Mouse (Mus musculus) ES-Bruce4 (cell line): Measurements from ENCODE around the gene Cmtm3. TPM values are rescaled to one million over a fixed set of nuclear protein-coding genes. Genes with fewer than 3 reads are reported as not detected.
A peak's percentile ranks its signal among the peaks of the same experiment; 100 is the strongest.

Experiments
- H3K27ac ChIP-seq: 2 replicates; pipeline ENCODE4 v1.5.1; 2012; ENCODE audit warnings: low read length, inconsistent platforms; ENCODE audit not compliant: insufficient read depth
- H3K27me3 ChIP-seq: 2 replicates; pipeline ENCODE4 v1.6.1; 2012; ENCODE audit warnings: mild to moderate bottlenecking, low read length, inconsistent platforms; ENCODE audit not compliant: control insufficient read depth, poor library complexity, insufficient read depth, severe bottlenecking
- H3K36me3 ChIP-seq: 2 replicates; pipeline ENCODE4 v1.6.1; 2012; ENCODE audit warnings: inconsistent platforms, mild to moderate bottlenecking, low read length, moderate library complexity; ENCODE audit not compliant: control insufficient read depth, poor library complexity, insufficient read depth, severe bottlenecking
- H3K4me1 ChIP-seq: one replicate; pipeline ENCODE4 v1.8.1; 2011; ENCODE audit warnings: low read length; ENCODE audit not compliant: control insufficient read depth, insufficient read depth
- H3K4me3 ChIP-seq: 2 replicates; pipeline ENCODE4 v1.5.1; 2011; ENCODE audit warnings: low read depth, mild to moderate bottlenecking, low read length
- H3K9ac ChIP-seq: 2 replicates; pipeline ENCODE4 v1.6.1; 2012; ENCODE audit warnings: low read depth, mild to moderate bottlenecking, inconsistent platforms; ENCODE audit not compliant: poor library complexity, severe bottlenecking
- H3K9me3 ChIP-seq: replicated peaks from 2 replicates; pipeline ENCODE4 v1.6.1; 2012; ENCODE audit warnings: mild to moderate bottlenecking, low read length, inconsistent platforms; ENCODE audit not compliant: control insufficient read depth, poor library complexity, insufficient read depth, severe bottlenecking
- CTCF ChIP-seq: IDR thresholded peaks from one replicate; pipeline ENCODE4 v1.8.1; 2011; ENCODE audit warnings: low read depth, low read length
- EP300 ChIP-seq: IDR thresholded peaks from 2 replicates; pipeline ENCODE4 v1.6.1; 2011; ENCODE audit warnings: low read depth, low read length; ENCODE audit not compliant: insufficient read depth
- POLR2A ChIP-seq: IDR thresholded peaks from one replicate; pipeline ENCODE4 v1.8.1; 2011; ENCODE audit warnings: low read length; ENCODE audit not compliant: insufficient read depth
- polyA plus RNA-seq: library from polyadenylated mRNA; stranded (reverse); fragments of >200 nt; gene quantifications from 2 replicates; pipeline ENCODE4 v1.2.4, GENCODE M21; 2011; ENCODE audit warnings: low read depth; ENCODE audit not compliant: missing spikeins, insufficient read depth, insufficient read length

Cmtm3 gene
- polyA plus RNA-seq, 1 experiment: 22.2 TPM

DNA sequence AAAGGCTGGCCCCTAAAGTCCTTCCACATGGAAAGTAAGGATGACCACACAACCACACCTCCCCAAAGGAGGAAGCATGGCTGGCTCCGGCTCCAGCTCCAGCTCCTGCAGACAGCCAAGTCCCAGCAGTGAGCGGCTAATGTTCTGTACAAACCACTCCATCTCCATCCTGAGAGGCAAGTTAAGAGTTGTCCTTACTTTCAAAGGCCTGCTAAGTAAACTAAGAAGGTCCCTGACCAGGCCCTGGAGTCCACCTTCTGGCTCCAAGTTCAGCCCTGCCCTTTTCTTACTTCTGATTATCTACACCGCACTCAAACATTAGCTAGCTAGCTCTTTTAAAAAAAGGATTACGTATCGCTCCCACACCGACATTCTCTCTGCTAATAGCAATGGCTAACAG is 54.6 kb downstream of the Cmtm3 start:
- H3K4me1 ChIP-seq: no peaks in the 10 kb centered on the region
- H3K27me3 ChIP-seq: no peaks in the 10 kb centered on the region
- H3K36me3 ChIP-seq: 0 out of 2 replicates have a peak, but pooled peaks cover 2% of the 10 kb centered on the region
- H3K4me3 ChIP-seq: no peak overlapping the region
- no peak for TF ChIP-seq EP300
- TF ChIP-seq POLR2A: no peak
- TF ChIP-seq CTCF: no peak
- peaks cover 4% of the 10 kb centered on the region; the same call in 1 of the 2 replicates for H3K9me3 ChIP-seq
- no peak overlapping the region for H3K27ac ChIP-seq
- H3K9ac ChIP-seq: peak overlapping the region; percentile 99

DNA sequence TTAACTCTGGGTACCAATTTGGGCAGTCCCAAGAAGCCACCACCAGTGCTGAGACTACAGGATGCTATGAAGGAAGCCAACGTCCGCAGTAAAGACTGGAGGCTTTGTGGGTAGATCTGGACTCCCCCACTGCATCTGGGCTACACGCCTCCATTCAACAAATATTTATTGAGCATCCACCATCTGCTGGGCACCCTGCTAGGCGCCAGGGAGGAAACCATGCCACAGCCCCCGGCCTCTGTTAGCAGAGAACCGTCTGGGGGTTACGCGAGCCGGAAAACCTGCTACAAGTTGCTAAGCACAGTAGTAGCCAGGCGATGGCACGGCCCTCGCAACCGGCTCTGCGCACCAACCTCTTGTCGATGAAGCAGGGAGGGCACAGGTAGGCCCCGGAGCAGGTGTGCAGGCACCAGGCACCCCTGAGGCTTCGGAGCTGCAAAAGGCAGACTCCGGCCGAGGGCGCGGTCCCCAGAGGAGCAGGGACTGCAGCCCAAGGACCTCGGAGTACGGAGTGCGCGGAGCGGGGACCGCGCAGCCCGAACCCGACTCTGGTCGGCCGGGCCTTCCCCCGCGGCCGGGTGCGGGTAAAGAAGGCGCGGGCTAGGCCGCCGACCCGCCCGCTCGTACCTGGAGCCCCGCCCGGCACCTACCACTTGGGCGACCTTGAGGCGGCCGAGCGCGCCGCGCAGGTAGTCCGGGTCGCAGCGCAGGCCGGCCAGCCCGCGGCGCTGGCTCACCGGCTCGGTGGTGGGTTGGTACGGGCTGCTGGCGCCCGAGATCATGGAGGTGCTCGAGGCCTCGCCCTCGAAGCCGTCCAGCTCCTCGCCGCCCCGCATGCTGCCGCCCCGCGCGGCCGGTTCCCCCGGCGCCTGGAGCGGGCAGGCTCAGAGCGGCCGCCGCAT is 55.8 kb downstream of the Cmtm3 start:
- peak overlapping the region; percentile 78 for H3K4me3 ChIP-seq
- H3K4me1 ChIP-seq: no peaks in the 10 kb centered on the region
- no peaks in the 10 kb centered on the region for H3K27me3 ChIP-seq
- 0 out of 2 replicates have a peak, but pooled peaks cover 2% of the 10 kb centered on the region for H3K36me3 ChIP-seq
- H3K9me3 ChIP-seq: peaks cover 4% of the 10 kb centered on the region; the same call in 1 of the 2 replicates
- peak overlapping the region; percentile 99 for H3K9ac ChIP-seq
- no peak for TF ChIP-seq POLR2A
- TF ChIP-seq CTCF: no peak
- no peak for TF ChIP-seq EP300
- peak overlapping the region; percentile 20; the same call in 1 of the 2 replicates for H3K27ac ChIP-seq

DNA sequence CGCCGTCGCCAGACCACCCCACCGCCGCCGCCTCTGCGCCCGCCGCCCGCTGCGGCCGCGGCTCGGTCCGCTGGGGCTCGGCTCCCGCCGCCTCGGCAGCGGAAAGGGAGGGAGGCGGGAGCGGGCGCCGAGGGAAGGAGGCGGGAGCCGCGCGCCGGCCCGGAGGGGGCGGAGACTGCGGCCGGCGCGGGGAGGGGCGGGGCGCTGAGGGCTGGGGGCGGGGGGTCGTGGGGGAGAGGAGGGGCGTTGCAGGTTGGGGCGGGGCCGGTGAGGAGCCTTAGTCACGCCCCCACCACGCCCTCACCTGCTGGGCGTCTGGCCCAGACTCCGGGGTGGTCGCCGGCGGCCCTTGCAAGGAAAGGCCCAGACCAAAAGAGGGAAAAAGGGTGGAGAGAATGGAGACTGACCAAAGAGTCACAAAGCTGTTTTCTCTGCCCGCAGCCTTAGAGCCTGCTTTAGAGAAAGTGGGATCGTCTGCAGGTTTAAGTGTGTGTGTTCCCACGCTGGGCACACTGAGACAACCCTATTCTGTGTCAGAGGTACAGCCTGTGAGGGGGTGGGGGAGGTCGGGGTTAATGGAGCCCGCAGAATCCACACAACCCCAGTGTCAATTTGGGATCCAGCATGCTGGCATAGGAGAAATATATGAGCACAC is 56.6 kb downstream of the Cmtm3 start, which contains the start of gene Cmtm4:
TSS of gene Cmtm4 (minus strand) at position 105 of the 655 bp plus-strand sequence.
- H3K36me3 ChIP-seq: 0 out of 2 replicates have a peak, but pooled peaks cover 2% of the 10 kb centered on the region
- H3K27ac ChIP-seq: peak within 1 kb of the TSS; percentile 20; the same call in 1 of the 2 replicates
- peak within 1 kb of the TSS; percentile 99 for H3K9ac ChIP-seq
- H3K9me3 ChIP-seq: peaks cover 4% of the 10 kb centered on the region; the same call in 1 of the 2 replicates
- H3K4me3 ChIP-seq: peak within 1 kb of the TSS; percentile 78
- H3K4me1 ChIP-seq: no peaks in the 10 kb centered on the region
- no peaks in the 10 kb centered on the region for H3K27me3 ChIP-seq
- no peak for TF ChIP-seq EP300
- TF ChIP-seq CTCF: no peak
- no peak for TF ChIP-seq POLR2A

Other genes with a start within 250 kb of the Cmtm3 start
- gene Cdh5, start 237.8 kb upstream of the Cmtm3 start, polyA plus RNA-seq: 0.34 and 0.38 TPM in 2 replicates
- 0.23 and 0.51 TPM in 2 replicates for gene Bean1, start 169.0 kb upstream of the Cmtm3 start, polyA plus RNA-seq
- 17.2 and 18.0 TPM in 2 replicates for gene Tk2, start 90.9 kb upstream of the Cmtm3 start, polyA plus RNA-seq
- 20.4 and 21.0 TPM in 2 replicates for gene Cklf, start 88.5 kb upstream of the Cmtm3 start, polyA plus RNA-seq
- gene Cmtm2a, start 46.2 kb upstream of the Cmtm3 start, polyA plus RNA-seq: not detected in 2 replicates
- not detected in 2 replicates for gene Gm45711, start 29.3 kb upstream of the Cmtm3 start, polyA plus RNA-seq
- gene Cmtm1, start 29.3 kb upstream of the Cmtm3 start, polyA plus RNA-seq: not detected in 2 replicates
- not detected in 2 replicates for gene Gm11020, start 17.8 kb upstream of the Cmtm3 start, polyA plus RNA-seq
- not detected in 2 replicates for gene Cmtm2b, start 17.2 kb upstream of the Cmtm3 start, polyA plus RNA-seq
- gene Cmtm4, start 56.4 kb downstream of the Cmtm3 start, polyA plus RNA-seq: 53.7 and 58.1 TPM in 2 replicates
- gene Dync1li2, start 103.6 kb downstream of the Cmtm3 start, polyA plus RNA-seq: 43.2 and 54.9 TPM in 2 replicates
- 1.1 and 1.5 TPM in 2 replicates for gene Terb1, start 170.5 kb downstream of the Cmtm3 start, polyA plus RNA-seq
- 114 and 125 TPM in 2 replicates for gene Nae1, start 195.2 kb downstream of the Cmtm3 start, polyA plus RNA-seq
- gene Car7, start 195.3 kb downstream of the Cmtm3 start, polyA plus RNA-seq: 1.2 and 1.4 TPM in 2 replicates